Mouse (Mus musculus) cerebellum, adult (tissue): ENCODE data around the gene Arfgap2.

Source experiments
- ATAC-seq: cut with Nextera tagmentation; 2 replicates; pipeline ENCODE4 v1.9.2; 2017; ENCODE audit warnings: mild to moderate bottlenecking, moderate library complexity, mixed read lengths; ENCODE audit not compliant: insufficient number of reproducible peaks, low FRiP score, low TSS enrichment

Arfgap2 gene

DNA sequence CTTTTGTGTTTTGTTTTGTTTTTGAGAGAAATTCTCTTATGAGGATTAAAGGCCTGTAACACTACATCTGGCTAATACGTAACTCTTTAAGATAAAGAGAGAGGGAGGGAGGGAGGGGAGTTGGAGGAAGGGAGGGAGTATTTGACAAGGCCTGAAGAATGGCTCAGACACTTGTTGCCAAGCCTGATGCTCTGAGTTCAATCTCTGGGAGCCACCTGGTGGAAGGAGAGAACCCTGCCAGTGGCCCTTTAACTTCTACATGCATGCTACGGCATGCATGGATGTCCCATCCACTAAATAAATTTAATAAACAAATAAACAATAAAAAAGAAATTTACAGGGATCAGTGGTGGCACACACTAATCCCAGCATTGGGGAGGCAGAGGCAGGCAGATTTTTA is 37.1 kb downstream of the Arfgap2 start:
- no peak for ATAC-seq

- no peak for ATAC-seq
Observed at GRCm38 (mm10) chr2:91302845-91303244, 38.1 kb downstream of the Arfgap2 start.

DNA sequence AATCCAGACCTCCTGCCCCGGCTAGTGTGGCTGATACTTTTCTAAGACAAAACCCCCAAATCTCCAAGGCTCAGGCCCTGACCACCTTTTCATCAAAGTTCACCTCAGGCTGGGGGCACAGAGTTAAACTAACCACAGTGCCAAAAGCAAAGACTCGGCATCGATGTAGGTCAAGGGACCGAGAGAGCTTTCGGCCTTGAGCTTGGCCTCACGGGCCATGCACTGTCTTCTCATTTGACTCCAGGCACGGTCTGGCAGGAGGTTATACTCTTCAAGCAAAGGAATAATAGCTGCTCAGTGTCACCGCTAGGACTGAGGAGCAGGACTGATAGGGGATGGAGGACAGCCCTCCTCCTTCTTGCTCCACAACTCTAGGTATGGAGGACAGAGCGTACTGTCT is 41.2 kb downstream of the Arfgap2 start:
- ATAC-seq: no peak

- ATAC-seq: no peak
Observed at GRCm38 (mm10) chr2:91306589-91306988, 41.8 kb downstream of the Arfgap2 start.

DNA sequence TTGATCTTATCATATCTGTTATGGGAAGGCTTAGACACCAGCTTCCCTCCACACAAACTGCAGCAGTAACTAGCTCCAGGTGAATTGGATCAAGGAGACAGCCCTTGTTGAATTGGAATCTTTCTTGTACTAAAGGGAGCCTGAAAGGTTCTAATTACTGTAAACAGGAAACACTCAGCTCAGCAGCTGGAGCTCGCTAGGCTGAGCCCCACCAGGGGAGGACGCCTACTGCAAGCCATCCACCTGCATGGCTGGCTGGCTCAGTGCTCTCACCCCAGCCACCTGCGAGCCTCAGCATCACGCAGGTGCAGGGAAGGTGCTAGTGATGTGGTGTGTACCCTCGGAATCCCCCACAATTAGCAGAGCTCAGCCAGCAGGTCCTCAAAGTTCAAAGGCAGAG is 43.9 kb downstream of the Arfgap2 start:
- no peak for ATAC-seq

DNA sequence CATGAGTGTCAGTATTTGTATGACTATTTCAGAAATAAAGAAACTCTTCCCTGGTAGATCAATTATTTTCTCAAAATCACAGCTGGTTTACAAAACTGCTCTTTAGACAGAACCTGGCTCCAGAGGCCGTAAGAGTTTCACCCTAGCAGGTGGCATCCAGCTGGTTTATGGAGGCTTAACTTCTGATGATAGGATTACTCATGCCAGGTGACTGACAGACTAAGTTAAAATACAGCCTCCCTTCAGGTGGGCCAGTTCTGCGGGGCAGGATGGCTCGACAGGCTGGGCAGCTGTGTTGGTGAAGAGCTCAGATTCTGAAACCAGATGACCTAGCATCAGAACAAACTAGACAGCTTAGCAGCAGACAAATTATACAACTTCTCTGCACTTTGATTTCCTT is 44.8 kb downstream of the Arfgap2 start:
- no peak for ATAC-seq

- no peak for ATAC-seq
Observed at GRCm38 (mm10) chr2:91312578-91313311, 48.0 kb downstream of the Arfgap2 start.

GRCm38 (mm10) chr2:91314184-91314583 is 49.4 kb downstream of the Arfgap2 start:
- no peak for ATAC-seq

DNA sequence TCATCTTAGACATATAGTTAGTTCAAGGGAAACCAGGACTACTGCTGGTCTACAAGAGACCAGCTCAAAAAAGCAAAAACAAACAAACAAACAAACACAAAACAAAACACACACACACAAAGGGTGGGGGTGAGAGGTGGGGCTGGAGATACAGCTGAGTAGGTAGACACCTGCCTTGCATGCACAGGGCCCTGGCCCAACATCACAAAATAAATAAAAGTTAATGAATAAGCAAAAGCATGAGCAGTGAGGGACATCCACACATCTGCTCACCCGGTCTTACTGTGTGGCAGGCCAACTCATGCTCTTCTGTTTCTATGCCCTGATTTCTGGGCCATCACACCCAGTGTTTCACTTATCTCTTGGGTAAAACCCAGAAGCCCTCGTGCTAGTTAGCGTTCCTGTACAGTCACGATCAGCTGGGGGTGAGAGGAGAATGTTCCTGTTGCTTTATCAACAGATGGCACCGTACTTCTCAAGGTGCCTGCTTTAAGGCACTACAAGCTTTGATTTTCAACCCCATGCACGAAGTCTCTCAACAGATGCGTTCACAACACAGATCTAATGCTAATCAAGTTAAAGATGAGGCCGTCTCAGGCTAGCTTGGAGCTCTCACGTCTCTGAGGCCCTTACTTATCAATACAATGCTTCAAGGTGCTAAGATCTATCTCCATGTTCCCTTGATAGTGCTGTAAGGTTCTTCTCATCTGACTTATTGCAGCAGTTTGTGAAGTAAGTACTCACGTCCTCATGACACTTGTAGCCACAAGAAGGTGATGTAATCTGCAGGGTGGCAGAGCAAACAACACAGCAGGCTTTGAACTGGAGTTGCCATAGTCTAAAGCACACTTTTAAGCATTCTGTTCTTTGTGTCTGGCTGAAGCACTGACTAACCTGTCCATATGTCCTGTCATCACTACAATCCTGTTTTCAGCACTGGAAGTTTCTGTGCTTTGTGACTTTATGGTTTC is 56.1 kb downstream of the Arfgap2 start:
- ATAC-seq: no peak

DNA sequence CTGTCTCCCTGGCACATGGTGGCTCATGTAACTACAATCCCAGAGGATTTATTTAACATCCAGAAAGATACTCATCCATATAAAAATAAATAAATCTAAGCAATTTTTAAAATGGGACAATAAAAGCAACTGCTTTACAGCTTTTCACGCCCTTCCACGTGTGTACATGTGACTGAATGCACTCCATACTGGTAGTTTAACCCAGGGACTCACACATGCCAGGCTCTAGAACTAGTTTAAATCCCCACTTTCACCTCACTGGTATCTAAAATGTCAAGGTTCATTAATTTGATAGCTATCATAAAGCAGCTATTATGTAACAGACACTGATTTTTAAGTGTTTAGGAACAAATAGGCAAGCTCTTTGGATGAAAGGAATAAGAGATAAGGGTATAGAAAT is 57.1 kb downstream of the Arfgap2 start:
- no peak for ATAC-seq

GRCm38 (mm10) chr2:91322490-91322889 is 57.7 kb downstream of the Arfgap2 start:
- ATAC-seq: no peak

DNA sequence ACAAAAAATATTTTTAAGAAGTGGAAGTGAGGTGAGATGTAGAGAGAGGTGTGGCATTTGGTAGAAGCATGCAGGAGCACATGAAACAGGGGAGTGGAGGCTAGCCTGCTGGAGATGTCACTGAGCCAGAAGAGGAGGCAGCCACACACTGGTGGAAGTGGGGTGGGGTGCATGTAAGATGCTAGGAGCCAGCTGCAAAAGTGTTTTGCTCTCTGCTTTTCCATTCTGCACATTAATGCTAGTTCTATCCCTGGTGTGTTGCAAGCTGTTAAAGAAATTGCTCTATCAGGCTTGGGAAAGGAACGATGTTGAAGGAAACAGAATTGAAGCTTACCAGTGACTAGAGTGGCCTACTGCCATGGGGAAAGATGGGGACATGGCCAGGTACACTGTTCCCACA is 59.6 kb downstream of the Arfgap2 start:
- no peak for ATAC-seq

- no peak for ATAC-seq
Observed at GRCm38 (mm10) chr2:91324761-91325421, 60.1 kb downstream of the Arfgap2 start.
